Mouse (Mus musculus) cerebellum, adult 2 months (tissue): Measurements from ENCODE around the gene Fosb.

Experiments used
- CTCF ChIP-seq: fragments of 200-500 bp; IDR thresholded peaks from 2 replicates; pipeline ENCODE4 v1.5.1; 2011; ENCODE audit warnings: low read depth, mild to moderate bottlenecking, control low read depth, low read length, moderate library complexity, borderline replicate concordance; ENCODE audit not compliant: insufficient read depth
- POLR2A ChIP-seq: fragments of 200-500 bp; IDR thresholded peaks from 2 replicates; pipeline ENCODE4 v1.6.1; 2011; ENCODE audit warnings: low read length, control low read depth, borderline replicate concordance; ENCODE audit not compliant: insufficient read depth

GRCm38 (mm10) chr7:19306819-19307738, 2.8 kb downstream of the Fosb start:
- TF ChIP-seq CTCF (no peak), POLR2A (no peak)
